In the genomic region with DNA sequence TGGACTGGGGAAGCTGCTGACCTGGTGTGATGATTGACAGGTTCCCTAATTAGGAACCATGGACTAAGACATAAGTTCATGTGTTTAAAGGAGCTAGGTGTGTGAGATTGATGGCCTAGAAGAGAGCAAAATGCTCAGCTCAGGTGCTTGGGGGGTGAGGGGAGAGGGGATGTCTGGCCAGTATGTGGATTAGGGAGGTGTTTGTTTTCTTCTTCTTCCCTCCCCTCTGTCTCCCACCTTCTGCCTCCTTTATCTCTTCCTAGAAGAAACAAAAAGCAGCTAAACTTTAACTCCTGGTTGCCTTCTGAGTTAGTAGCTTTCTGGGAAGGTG, we compare ENCODE assay signal across 9 mouse cellular contexts.
DNase-seq lines count a peak whose midpoint lies in the region; ATAC-seq and TF ChIP-seq lines count a peak whose summit lies in the region.
"Had no signal": no experiment of that assay in that cellular context is flagged by ENCODE, and none has a peak within 500 bp of the region (broad histone marks: within the 10 kb centered on the region; RNA-seq: fewer than 3 reads in every experiment).

No protein-coding gene starts in this region.

- no peak for TF ChIP-seq POLR2A in embryonic fibroblast, embryonic 13.5 days (IDR thresholded peaks at IDR 0.05; ENCODE audit: low read depth, low read length)

- peak; percentile 34; the same call in 1 of the 2 replicates for ATAC-seq in kidney, embryonic 15.5 days (replicated peaks; ENCODE audit: low FRiP score)
- ATAC-seq in intestine, postnatal 0 days, result no peak
- 0 out of 2 replicates have a peak, but pooled peaks have one; percentile 35 for ATAC-seq in neural tube, embryonic 14.5 days (ENCODE audit: low read depth)

- TF ChIP-seq CTCF in embryonic fibroblast, embryonic 13.5 days (IDR thresholded peaks at IDR 0.05; ENCODE audit: borderline replicate concordance, insufficient read depth, low read length), result no peak
- TF ChIP-seq CTCF in intestine, postnatal 0 days (IDR thresholded peaks at IDR 0.05; ENCODE audit: low read depth), result no peak

- H3K9me3 ChIP-seq in kidney, embryonic 15.5 days (replicated peaks), result no peaks in the 10 kb centered on the region
- no peaks in the 10 kb centered on the region for H3K9me3 ChIP-seq in intestine, postnatal 0 days (ENCODE audit: control insufficient read depth)
- no peaks in the 10 kb centered on the region for H3K9me3 ChIP-seq in neural tube, embryonic 14.5 days (ENCODE audit: control insufficient read depth, low read length)

- H3K4me1 ChIP-seq in kidney, embryonic 15.5 days, result peaks cover 57% of the 10 kb centered on the region
- H3K4me1 ChIP-seq in embryonic fibroblast, embryonic 13.5 days (ENCODE audit: control insufficient read depth, insufficient read depth, low read length), result peaks cover 23% of the 10 kb centered on the region
- peaks cover 6% of the 10 kb centered on the region; the same call in 1 of the 2 replicates for H3K4me1 ChIP-seq in intestine, postnatal 0 days (replicated peaks; ENCODE audit: control insufficient read depth, insufficient read depth, low read length)
- H3K4me1 ChIP-seq in neural tube, embryonic 14.5 days (ENCODE audit: control insufficient read depth, insufficient read depth, low read length), result peaks cover 32% of the 10 kb centered on the region

- H3K4me2 ChIP-seq in kidney, embryonic 15.5 days, result peak overlapping the region; percentile 50
- H3K4me2 ChIP-seq in intestine, postnatal 0 days (replicated peaks; ENCODE audit: low read depth), result peak overlapping the region; percentile 47
- H3K4me2 ChIP-seq in neural tube, embryonic 14.5 days (ENCODE audit: low read depth, low read length), result peak overlapping the region; percentile 35

- H3K4me3 ChIP-seq in kidney, embryonic 15.5 days (replicated peaks), result peak overlapping the region; percentile 14; the same call in 1 of the 2 replicates
- H3K4me3 ChIP-seq in embryonic fibroblast, embryonic 13.5 days (ENCODE audit: insufficient read depth, low read length), result no peak overlapping the region
- H3K4me3 ChIP-seq in intestine, postnatal 0 days (ENCODE audit: low read depth, low read length), result no peak overlapping the region
- H3K4me3 ChIP-seq in neural tube, embryonic 14.5 days (ENCODE audit: low read depth, low read length), result peak overlapping the region; percentile 5; the same call in 1 of the 2 replicates

- peak overlapping the region; percentile 34; the same call in 1 of the 2 replicates for H3K9ac ChIP-seq in kidney, embryonic 15.5 days
- no peak overlapping the region for H3K9ac ChIP-seq in intestine, postnatal 0 days (ENCODE audit: low read depth, low read length)
- H3K9ac ChIP-seq in neural tube, embryonic 14.5 days (replicated peaks; ENCODE audit: low read depth, low read length), result no peak overlapping the region; the same call in 1 of the 2 replicates

- DNase-seq in kidney, postnatal 4 days, result no peak
- no peak for DNase-seq in frontal cortex, postnatal 10 days (ENCODE audit: low spot score in 2 of 2)
- no peak for DNase-seq in frontal cortex, postnatal 36 days (ENCODE audit: low spot score in 2 of 2)
- DNase-seq in right cerebral cortex, postnatal 4 days, result no peak
- DNase-seq: thymus, postnatal 36 days had no signal

- H3K27ac ChIP-seq in kidney, embryonic 15.5 days, result peak overlapping the region; percentile 56
- peak overlapping the region; percentile 70 for H3K27ac ChIP-seq in embryonic fibroblast, embryonic 13.5 days (ENCODE audit: insufficient read depth, low read length)
- H3K27ac ChIP-seq in intestine, postnatal 0 days (ENCODE audit: low read depth, low read length), result no peak overlapping the region
- peak overlapping the region; percentile 34; the same call in 1 of the 2 replicates for H3K27ac ChIP-seq in neural tube, embryonic 14.5 days (ENCODE audit: low read depth, low read length)

- H3K36me3 ChIP-seq in kidney, embryonic 15.5 days, result no peaks in the 10 kb centered on the region
- no peaks in the 10 kb centered on the region for H3K36me3 ChIP-seq in intestine, postnatal 0 days (ENCODE audit: control insufficient read depth, insufficient read depth)
- H3K36me3 ChIP-seq in neural tube, embryonic 14.5 days (ENCODE audit: control insufficient read depth, insufficient read depth, low read length), result no peaks in the 10 kb centered on the region

- no peaks in the 10 kb centered on the region for H3K27me3 ChIP-seq in kidney, embryonic 15.5 days
- H3K27me3 ChIP-seq in intestine, postnatal 0 days (replicated peaks; ENCODE audit: control insufficient read depth, insufficient read depth, low read length), result no peaks in the 10 kb centered on the region
- no peaks in the 10 kb centered on the region for H3K27me3 ChIP-seq in neural tube, embryonic 14.5 days (ENCODE audit: control insufficient read depth, insufficient read depth, low read length)

Comparison
In these comparisons a context has a peak if more than half of its experiments do, and no peak if none do; other contexts are left out.
1. H3K4me3 ChIP-seq: peak in kidney, embryonic 15.5 days (single experiment) and neural tube, embryonic 14.5 days (single experiment); none in embryonic fibroblast, embryonic 13.5 days (single experiment) and intestine, postnatal 0 days (single experiment).
2. Peak in every context shown above with its lines, with median percentiles within 50 percentile points of each other: H3K4me2 ChIP-seq.